Mouse (Mus musculus): ENCODE results near the gene Krt18. TPM values are rescaled to one million over a fixed set of nuclear protein-coding genes. Genes with fewer than 3 reads are reported as not detected.
"Not testable (repeated sequence)": the region's sequence is repeated elsewhere in the genome, so short reads cannot be mapped to it uniquely, and the experiment has no call there.

Krt18 gene
- polyA plus RNA-seq, 1 experiment: 5.6 TPM

DNA sequence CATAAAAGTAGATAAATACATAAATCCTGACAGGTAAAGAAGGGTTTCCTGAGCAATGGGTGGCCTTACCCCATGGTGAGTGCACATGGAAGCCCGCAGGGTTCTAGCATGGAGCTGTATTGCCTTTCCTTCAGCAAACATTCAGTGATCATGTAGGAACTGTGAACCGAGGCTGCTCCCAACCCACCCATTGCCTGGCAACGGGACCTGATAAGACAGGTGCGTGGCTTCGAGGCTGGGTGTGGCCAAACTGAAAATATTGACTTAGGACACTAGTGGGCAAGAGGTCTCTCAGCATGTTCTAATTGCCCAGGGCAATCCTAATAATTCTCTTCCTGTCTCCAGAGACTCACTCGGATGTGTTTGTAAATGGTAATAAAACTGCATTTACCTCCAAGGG is 33.6 kb upstream of the Krt18 start:
- TF ChIP-seq CTCF (IDR thresholded peaks at IDR 0.05; ENCODE audit: control insufficient read depth, insufficient read depth, low read length) (no peak), POLR2A (IDR thresholded peaks at IDR 0.05; ENCODE audit: borderline replicate concordance, control insufficient read depth, low read depth, low read length) (no peak)
- Histone ChIP-seq H3K27ac (ENCODE audit: control insufficient read depth, insufficient read depth, low read depth, low read length, poor library complexity) (no peak overlapping the region), H3K4me3 (replicated peaks; ENCODE audit: control insufficient read depth, low read depth, low read length) (no peak overlapping the region), H3K4me1 (ENCODE audit: control insufficient read depth, insufficient read depth, low read length) (no peaks in the 10 kb centered on the region)
- 65% methylated on average over 6 of the region's 6 CpGs for WGBS

DNA sequence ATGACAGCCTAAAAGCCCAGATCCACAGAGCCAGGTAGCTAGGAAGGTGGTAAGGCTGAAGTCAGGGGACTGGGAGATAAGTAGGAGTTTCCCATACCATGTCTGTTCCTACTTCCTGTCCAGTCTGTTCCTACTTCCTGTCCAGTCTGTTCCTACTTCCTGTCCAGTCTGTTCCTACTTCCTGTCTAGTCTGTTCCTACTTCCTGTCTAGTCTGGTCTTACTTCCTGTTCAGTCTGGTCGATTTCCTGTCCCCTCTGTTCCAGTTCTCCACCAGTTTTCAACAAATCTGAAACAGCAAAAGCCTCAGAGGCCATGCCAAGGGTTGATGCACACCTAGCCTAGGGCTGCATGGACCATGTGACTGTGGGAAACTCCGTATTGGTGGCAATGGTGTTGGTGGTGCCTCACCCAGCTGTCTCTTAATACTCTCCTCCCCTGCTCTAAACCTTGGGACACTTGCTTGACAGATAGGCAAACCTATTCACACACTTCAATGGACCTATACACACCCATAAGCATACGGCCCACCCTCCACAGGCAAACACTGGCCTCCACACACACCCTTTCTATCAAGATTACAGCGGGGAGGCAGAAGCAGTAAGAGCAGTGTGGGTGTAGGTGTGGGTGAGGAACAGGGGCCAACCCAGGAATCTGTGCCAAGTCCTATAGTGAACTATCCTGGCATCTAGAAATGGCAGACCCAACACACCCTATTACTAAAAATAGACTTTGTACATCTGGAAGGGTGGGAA is 32.3 kb upstream of the Krt18 start:
- no peak overlapping the region for H3K27ac ChIP-seq (ENCODE audit: control insufficient read depth, insufficient read depth, low read depth, low read length, poor library complexity)
- TF ChIP-seq CTCF (IDR thresholded peaks at IDR 0.05; ENCODE audit: control insufficient read depth, insufficient read depth, low read length): no peak
- TF ChIP-seq POLR2A (IDR thresholded peaks at IDR 0.05; ENCODE audit: borderline replicate concordance, control insufficient read depth, low read depth, low read length): no peak
- H3K4me1 ChIP-seq (ENCODE audit: control insufficient read depth, insufficient read depth, low read length): no peaks in the 10 kb centered on the region
- no peak overlapping the region for H3K4me3 ChIP-seq (replicated peaks; ENCODE audit: control insufficient read depth, low read depth, low read length)
- 64% methylated on average over 4 of the region's 4 CpGs for WGBS

DNA sequence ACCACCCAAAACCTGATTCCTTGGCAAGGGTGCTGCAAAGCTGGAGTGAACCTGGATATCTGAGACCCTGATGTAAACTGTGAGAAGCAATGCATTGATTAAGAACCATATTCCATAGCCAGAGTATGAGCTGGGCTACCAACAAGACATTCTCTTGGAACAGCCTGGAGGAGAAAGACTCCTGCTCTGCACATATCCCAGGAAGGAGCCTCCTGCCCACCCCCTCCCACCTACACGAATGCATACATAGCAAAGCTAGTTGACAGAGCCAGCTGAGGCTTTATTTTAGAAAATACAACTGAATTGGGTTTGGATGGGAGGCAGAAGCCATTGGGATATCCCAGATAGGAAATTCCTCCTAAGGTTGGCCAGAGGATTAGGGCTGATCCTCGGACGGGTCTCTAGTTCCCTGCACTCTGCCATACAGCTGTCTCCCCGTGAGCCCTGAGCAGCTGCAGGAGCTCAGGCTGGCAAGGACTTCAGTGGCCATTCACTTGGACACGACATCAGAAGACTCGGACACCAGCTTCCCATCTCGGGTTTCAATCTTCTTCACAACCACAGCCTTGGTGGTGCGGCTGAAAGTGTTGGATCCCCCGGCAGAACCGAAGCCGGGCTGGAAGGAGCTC is 31.4 kb upstream of the Krt18 start:
- not testable (repeated sequence) for H3K4me3 ChIP-seq (replicated peaks; ENCODE audit: control insufficient read depth, low read depth, low read length); H3K27ac ChIP-seq (ENCODE audit: control insufficient read depth, insufficient read depth, low read depth, low read length, poor library complexity); H3K4me1 ChIP-seq (ENCODE audit: control insufficient read depth, insufficient read depth, low read length)
- WGBS: 85% methylated on average over 11 of the region's 11 CpGs

DNA sequence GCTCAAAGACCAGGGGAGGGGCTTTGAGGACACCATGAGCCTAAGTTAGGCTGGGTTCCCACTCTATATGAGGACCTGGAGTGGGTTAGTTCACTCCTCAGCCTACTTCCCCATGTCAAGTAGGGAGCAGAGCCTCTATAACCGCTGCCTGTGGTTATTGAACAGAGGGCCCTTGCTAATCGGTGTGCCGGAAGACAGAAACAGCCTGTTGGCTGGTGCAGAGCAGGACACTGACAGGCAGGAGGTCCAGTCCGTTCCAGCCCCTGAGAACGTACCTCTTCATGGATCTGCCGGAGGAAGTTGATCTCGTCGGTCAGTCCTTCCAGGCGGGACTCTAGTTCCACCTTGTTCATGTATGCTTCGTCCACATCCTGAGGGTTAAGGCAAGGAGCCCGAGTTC is 28.8 kb upstream of the Krt18 start:
- no peak for TF ChIP-seq CTCF (IDR thresholded peaks at IDR 0.05; ENCODE audit: control insufficient read depth, insufficient read depth, low read length)
- TF ChIP-seq POLR2A (IDR thresholded peaks at IDR 0.05; ENCODE audit: borderline replicate concordance, control insufficient read depth, low read depth, low read length): no peak
- no peaks in the 10 kb centered on the region for H3K4me1 ChIP-seq (ENCODE audit: control insufficient read depth, insufficient read depth, low read length)
- H3K4me3 ChIP-seq (replicated peaks; ENCODE audit: control insufficient read depth, low read depth, low read length): no peak overlapping the region
- 28% methylated on average over 11 of the region's 11 CpGs for WGBS
- H3K27ac ChIP-seq (ENCODE audit: control insufficient read depth, insufficient read depth, low read depth, low read length, poor library complexity): no peak overlapping the region

DNA sequence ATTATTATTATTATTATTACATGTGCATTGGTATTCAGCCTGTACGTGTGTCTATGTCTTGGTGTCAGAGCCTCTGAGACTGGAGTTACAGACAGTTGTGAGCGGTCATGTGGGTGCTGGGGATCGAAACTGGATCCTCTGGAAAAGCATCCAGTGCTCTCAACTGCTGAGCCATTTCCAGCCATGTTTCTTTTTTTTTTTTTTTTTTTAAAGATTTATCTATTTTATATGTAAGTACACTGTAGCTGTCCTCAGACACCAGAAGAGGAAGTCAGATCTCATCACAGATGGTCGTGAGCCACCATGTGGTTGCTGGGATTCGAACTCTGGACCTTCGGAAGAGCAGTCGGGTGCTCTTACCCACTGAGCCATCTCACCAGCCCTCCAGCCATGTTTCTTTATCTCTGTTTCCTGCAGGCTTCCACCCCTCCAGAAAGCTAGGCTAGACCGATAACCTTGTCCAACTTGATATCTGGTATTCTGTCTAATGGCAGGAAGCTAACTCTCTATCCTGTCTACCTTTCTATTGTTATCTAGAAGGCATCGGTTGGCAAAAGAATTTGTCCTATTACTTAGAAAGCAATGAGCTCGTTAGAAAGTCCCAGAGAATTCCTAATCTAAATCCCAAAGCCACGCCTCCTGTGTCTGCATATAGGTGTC is 28.2 kb upstream of the Krt18 start:
- Histone ChIP-seq H3K4me1 (ENCODE audit: control insufficient read depth, insufficient read depth, low read length) (no peaks in the 10 kb centered on the region), H3K27ac (ENCODE audit: control insufficient read depth, insufficient read depth, low read depth, low read length, poor library complexity) (no peak overlapping the region), H3K4me3 (replicated peaks; ENCODE audit: control insufficient read depth, low read depth, low read length) (no peak overlapping the region)
- WGBS: 62% methylated on average over 11 of the region's 11 CpGs
- TF ChIP-seq CTCF (IDR thresholded peaks at IDR 0.05; ENCODE audit: control insufficient read depth, insufficient read depth, low read length): no peak
- TF ChIP-seq POLR2A (IDR thresholded peaks at IDR 0.05; ENCODE audit: borderline replicate concordance, control insufficient read depth, low read depth, low read length): no peak

DNA sequence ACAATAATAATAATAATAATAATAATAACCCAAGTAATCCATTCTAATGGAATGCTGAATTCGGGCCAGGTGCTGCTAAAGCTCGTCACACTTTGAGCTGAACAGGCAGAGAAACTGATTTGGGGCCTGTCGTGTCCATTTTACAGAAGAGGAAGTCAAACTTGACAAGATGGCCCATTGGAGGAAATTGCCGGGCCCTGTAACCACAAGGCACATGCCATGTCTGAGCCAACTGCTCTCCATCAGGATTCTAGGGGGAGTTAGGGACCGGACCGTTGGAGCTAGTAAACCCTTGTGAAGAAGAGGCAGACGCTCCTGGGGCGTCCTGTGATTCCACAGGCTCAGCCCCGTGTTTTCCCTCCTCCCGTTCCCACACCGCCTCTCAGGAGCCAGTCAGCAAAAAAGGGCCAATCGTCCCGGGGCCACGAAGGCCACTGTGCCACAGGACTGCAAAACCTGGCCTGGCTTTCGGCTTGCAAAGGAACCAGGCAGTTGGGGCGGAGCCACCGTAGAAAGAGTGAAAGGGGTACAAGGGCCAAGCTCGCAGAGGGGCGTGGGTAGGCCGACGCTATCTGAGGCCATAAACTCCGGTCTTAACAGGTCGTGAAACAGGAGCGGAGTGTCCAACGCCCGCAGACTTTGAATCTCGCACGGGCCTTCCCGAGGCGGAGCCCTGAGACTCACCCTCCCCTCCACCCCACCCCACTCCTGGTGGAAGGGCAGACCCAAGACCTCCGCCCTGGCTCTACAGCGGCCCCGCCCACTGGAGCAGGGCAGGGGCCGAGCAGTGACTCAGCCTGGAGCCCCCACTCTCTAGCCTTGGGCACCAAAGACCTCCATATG is 25.1 kb upstream of the Krt18 start:
- TF ChIP-seq POLR2A (IDR thresholded peaks at IDR 0.05; ENCODE audit: borderline replicate concordance, control insufficient read depth, low read depth, low read length): no peak
- no peak for TF ChIP-seq CTCF (IDR thresholded peaks at IDR 0.05; ENCODE audit: control insufficient read depth, insufficient read depth, low read length)
- WGBS: 2% methylated on average over 34 of the region's 34 CpGs
- Histone ChIP-seq H3K4me3 (replicated peaks; ENCODE audit: control insufficient read depth, low read depth, low read length) (peak overlapping the region; percentile 17), H3K4me1 (ENCODE audit: control insufficient read depth, insufficient read depth, low read length) (no peaks in the 10 kb centered on the region), H3K27ac (ENCODE audit: control insufficient read depth, insufficient read depth, low read depth, low read length, poor library complexity) (no peak overlapping the region)

DNA sequence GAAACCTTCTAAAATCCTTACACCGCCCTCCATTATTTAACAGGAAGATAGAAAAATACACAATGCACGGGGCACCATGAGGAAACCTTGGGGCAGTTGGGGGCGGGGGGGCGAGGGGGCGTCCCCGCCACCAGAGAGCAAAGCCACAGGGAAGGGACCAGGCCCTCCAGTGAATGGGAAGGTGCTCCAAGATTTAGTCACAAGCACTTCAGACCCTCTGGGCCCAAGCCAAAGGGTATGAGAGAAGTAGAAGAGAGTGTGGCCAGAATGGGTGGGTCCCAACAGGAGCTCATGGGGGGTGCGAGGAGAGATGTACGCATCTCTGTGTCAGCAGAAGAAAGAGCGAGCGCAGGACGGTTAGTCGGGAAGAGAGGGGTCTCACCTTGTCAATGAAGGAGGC is 24.5 kb upstream of the Krt18 start:
- TF ChIP-seq POLR2A (IDR thresholded peaks at IDR 0.05; ENCODE audit: borderline replicate concordance, control insufficient read depth, low read depth, low read length) (no peak), CTCF (IDR thresholded peaks at IDR 0.05; ENCODE audit: control insufficient read depth, insufficient read depth, low read length) (no peak)
- Histone ChIP-seq H3K4me1 (ENCODE audit: control insufficient read depth, insufficient read depth, low read length) (no peaks in the 10 kb centered on the region), H3K4me3 (replicated peaks; ENCODE audit: control insufficient read depth, low read depth, low read length) (no peak overlapping the region), H3K27ac (ENCODE audit: control insufficient read depth, insufficient read depth, low read depth, low read length, poor library complexity) (no peak overlapping the region)
- whole genome bisulfite sequencing: 50% methylated on average over 12 of the region's 12 CpGs

DNA sequence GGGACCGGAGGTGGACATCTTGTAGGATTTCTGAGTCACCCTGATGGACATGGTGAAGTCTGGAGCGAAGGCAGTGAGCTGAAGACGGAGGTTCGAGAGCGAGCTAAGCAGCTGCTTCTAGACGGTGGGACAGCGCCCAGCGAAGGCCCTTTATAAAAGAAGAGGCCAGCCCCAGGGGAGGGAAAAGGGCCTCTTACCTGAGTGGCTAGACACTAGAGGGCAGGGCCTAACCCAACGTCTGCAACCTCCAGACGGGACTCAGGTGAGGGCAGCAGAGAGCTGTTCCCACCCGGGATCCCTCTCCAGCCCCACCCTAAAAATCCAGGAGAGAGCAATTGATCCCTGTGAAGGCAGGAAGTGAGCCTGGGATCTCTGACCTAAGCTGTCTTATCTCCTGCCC is 23.8 kb upstream of the Krt18 start, which contains the start of gene Krt8:
Gene Krt8 (minus strand): TSS at position 294 of the 400 bp plus-strand sequence.
- 71% methylated on average over 11 of the region's 11 CpGs for WGBS
- no peaks in the 10 kb centered on the region for H3K4me1 ChIP-seq (ENCODE audit: control insufficient read depth, insufficient read depth, low read length)
- TF ChIP-seq CTCF (IDR thresholded peaks at IDR 0.05; ENCODE audit: control insufficient read depth, insufficient read depth, low read length) (no peak), POLR2A (IDR thresholded peaks at IDR 0.05; ENCODE audit: borderline replicate concordance, control insufficient read depth, low read depth, low read length) (no peak)
- H3K4me3 ChIP-seq (replicated peaks; ENCODE audit: control insufficient read depth, low read depth, low read length): no peak within 1 kb of the TSS
- H3K27ac ChIP-seq (ENCODE audit: control insufficient read depth, insufficient read depth, low read depth, low read length, poor library complexity): no peak within 1 kb of the TSS
